Mouse (Mus musculus) adrenal gland, postnatal 14 days (tissue): ENCODE measurements around the gene AA467197. TPM values are rescaled to one million over a fixed set of nuclear protein-coding genes. Genes with fewer than 3 reads are reported as not detected.

ENCODE experiments used
- DNase-seq: peaks from one replicate; pipeline ENCODE4 v3.0.0; 2021; ENCODE audit warnings: mixed read lengths
- long read RNA-seq, 2 experiments: library from polyadenylated mRNA; stranded (forward); transcript quantifications; one replicate each; pipeline ENCODE4 v2.0.0; 2021
- total RNA-seq: library from RNA; stranded (reverse); gene quantifications from 2 replicates; pipeline ENCODE4 v1.2.3, GENCODE M21; 2021

AA467197 gene
- 0.48 and 0.83 TPM in 2 replicates for total RNA-seq
- long read RNA-seq, experiment 1: 0 reads
- long read RNA-seq, experiment 2, partial matches to known transcripts: 1 of 1 reads
- long read RNA-seq, experiment 2, other reads (novel, unspliced or antisense): 0 of 1 reads

DNA sequence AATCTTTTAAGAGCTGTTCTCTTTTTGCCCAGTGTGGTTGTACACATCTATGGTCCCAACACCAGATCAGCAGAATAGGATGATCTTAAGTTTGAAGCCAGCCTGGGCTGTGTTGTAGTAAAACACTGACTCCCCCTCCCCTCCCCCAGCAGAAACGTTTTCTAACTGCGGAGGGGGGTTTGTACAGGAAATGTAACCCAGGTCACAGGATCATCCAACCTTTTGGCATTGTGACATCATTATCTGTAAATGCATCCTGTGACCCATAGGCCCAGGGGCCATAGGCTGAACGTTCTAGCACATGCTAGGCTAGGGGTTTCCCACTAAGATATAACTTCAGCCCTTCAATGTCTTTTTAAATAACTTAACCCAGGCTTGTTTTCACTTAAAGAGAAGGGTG is at the start of gene AA467197:
Gene AA467197, plus strand, starts transcription at position 301 of the 400 bp plus-strand sequence.
- DNase-seq: no peak

DNA sequence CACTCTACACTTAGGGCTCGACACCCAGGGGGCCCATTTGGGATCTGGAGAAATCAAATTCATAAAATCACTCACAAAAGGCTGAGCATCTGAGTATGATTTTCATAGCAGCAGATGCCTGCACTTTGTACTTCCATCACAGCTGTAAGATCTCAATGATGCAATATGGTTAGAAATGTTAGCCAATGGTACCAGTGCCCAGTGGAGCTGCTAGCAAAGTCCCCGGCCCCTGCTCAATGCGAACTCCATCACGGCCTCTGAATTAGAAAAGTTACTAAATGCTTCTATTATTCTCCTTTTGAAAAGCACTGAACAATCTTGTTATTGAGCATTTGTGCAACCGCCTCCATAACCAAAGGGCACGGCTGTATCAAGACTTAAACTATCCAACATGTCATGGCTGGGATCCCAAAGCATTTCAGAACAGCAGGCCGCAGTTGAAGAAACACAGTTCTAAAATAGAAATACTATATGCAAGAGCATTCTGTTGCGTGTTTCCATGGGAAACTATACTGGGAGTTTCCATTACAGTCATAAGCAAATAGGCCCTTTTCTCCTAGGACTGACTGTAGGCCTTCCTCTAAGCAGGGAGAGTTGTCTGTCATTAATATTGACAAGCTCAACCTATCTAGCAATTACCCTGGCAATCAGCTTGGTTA is 48.8 kb upstream of the AA467197 start:
- DNase-seq: no peak

GRCm38 (mm10) chr2:122590351-122590750 is 46.4 kb upstream of the AA467197 start:
- no peak for DNase-seq

DNA sequence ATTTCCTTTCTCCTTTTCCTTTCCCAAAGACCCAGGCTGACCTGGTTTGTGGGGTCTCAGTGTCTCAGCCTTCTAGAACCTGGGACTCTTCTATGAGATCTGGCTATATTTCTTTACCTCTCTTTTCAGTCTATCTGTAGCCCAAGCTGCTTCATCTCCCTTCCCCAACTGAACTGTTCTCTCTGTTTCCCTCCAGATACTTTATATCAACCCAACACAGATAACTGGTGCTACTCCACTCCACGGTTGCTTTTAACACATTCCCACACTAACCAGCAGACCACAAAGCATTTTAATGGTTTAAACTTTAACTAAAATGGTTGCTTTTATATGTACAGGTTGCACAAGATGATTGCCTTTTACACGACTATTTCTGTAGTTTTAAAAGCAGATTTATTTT is 45.6 kb upstream of the AA467197 start:
- no peak for DNase-seq

- DNase-seq: no peak
Observed at GRCm38 (mm10) chr2:122595461-122595860, 41.3 kb upstream of the AA467197 start.

DNA sequence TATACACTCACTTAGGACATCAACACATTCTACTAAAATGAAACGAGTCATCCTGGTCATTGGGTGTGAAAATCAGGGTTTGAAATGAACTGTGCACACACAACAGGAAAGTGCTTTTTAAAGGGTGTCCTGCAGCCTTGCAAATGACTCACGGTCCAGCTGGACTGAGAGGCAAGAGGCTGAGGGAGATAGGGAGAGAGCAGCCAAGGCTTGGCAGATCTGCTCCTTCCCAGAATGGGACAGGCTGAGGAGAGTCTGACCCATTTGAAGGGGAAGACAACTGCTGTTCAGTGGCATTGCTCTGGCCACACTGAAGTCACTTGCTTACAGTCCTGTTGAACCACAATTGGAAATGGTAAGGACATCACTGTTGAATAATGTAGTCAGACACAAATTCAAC is 37.0 kb upstream of the AA467197 start:
- DNase-seq: no peak

- no peak for DNase-seq
Observed at GRCm38 (mm10) chr2:122601354-122601753, 35.4 kb upstream of the AA467197 start.

- no peak for DNase-seq
Observed at GRCm38 (mm10) chr2:122605829-122606228, 31.0 kb upstream of the AA467197 start.

- DNase-seq: no peak
Observed at GRCm38 (mm10) chr2:122608820-122609219, 28.0 kb upstream of the AA467197 start.

DNA sequence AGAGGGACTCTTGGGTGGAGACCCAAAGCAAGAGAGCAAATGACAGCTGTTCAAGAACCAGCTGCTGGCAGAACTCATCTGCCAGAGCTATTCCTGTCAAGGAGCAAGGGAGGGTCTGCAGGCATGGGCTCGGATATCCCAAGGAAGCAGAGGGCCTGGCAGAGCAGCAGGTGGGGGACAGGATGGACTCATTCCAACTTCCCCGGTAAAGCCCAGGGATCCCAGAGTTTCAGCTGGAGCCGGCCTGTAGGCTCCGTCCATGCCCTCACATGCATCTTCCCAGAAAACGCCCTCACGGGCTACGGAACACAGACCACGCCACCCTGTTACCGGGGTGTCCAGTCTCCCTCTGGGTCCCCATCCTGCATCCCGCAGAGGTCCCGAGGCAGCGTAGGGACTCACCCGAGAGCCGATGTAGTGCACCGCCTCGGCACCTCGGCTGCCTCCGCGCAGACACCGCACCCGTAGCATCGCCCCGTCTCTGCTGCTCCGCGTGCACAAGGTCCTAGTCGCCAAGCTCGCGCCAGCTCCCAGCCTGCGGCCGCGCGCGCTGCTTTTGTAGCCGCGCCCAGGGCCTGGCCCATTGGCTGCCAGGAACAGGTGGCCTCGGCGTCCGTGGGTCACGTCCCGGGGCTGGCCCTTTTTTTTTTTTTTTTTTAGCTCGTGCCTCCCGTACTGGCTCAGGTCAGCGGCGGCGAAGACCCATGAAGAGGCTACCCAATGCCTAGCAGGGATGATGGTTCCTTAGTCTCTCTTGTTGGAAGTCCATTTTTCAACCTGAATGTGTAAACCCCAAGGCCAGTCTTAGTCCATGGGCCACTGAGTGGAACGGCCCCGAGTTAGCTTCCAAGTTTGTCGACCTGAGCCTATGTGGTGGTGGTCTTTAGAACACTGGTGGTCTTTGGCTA is 25.8 kb upstream of the AA467197 start, which contains the start of gene Gatm:
Gene Gatm, minus strand, starts transcription at position 558 of the 908 bp plus-strand sequence.
- DNase-seq: peak; percentile 86

GRCm38 (mm10) chr2:122611654-122611973 is 25.2 kb upstream of the AA467197 start:
- no peak for DNase-seq

DNA sequence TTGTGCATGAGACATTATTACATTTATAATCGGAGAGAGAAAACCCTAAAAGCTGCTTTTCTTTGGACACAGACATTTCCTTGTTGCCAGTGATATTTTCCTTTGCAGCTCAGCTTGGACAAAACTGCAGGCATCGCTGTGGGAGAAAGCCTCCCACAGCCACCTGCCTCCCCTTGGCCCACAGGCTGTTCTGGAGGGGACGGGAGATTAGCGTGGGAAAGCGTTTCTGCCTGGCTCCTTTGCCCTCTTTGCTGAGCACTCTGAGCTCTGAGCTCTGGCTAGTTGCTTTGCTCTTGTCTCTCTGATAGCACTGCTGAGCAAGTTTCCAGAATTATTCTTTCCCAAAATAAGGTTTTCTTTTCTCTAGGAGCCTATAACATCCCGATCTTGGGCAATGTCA is 20.5 kb upstream of the AA467197 start:
- no peak for DNase-seq

DNA sequence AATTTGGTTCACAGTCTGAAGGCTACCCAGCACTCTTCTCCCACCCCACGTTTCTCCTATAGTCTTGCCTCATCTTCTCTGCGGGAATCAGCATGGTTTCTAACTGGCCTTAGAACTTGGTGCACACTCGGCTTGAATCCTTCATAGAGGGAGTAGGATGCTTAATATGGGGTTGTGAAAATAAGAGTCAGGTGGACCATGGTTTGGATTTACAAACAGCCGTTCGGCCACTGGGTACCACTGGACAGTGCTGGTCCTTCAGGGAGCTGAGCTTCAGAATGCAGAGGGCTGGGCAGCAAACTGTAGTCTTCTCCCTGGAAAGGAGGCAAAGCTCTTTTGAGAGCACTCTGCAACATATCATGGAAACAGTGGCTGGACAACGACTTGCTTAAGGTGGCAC is 19.0 kb upstream of the AA467197 start:
- DNase-seq: no peak

- no peak for DNase-seq
Observed at GRCm38 (mm10) chr2:122618719-122619118, 18.1 kb upstream of the AA467197 start.

GRCm38 (mm10) chr2:122621337-122622110 is 15.3 kb upstream of the AA467197 start:
- no peak for DNase-seq

DNA sequence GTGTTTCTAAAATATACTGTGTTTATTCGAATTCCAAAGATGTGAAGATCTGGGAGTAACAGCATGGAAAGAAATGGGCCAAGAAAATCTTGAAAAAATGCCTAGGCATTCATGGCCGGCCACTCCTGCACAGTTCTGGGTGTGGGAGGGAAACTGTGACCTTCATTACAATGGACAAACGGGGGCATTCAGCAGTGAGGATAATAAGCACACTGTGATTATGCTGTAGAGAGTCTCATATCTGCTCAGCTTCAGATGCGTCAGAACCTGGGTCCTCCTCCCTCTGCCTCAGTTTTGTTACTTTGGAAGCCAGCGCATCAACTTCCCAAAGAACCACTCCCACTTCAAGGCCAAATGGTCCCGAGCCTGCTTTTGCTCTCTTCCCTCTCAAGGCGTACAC is 10.9 kb upstream of the AA467197 start:
- DNase-seq: no peak

DNA sequence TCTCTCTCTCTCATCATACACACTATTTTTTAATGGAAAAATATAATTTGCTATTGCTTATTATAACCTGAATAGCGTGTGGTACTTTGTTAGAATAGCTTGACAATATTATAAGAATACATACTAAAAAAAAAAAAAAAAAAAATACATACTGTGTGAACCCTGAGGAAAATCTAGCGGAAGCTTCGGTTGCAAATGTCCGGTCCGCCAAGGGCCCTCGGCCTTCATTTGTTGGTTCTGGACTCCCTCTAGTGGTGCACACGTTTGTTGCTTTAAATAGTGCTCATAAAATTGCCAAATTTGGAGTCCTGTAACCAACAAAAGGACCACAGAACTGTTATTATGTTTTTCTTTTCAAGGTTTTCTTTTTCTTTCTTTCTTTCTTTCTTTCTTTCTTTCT is 7.8 kb upstream of the AA467197 start:
- peak; percentile 87 for DNase-seq

- no peak for DNase-seq
Observed at GRCm38 (mm10) chr2:122629871-122630270, 6.9 kb upstream of the AA467197 start.

DNA sequence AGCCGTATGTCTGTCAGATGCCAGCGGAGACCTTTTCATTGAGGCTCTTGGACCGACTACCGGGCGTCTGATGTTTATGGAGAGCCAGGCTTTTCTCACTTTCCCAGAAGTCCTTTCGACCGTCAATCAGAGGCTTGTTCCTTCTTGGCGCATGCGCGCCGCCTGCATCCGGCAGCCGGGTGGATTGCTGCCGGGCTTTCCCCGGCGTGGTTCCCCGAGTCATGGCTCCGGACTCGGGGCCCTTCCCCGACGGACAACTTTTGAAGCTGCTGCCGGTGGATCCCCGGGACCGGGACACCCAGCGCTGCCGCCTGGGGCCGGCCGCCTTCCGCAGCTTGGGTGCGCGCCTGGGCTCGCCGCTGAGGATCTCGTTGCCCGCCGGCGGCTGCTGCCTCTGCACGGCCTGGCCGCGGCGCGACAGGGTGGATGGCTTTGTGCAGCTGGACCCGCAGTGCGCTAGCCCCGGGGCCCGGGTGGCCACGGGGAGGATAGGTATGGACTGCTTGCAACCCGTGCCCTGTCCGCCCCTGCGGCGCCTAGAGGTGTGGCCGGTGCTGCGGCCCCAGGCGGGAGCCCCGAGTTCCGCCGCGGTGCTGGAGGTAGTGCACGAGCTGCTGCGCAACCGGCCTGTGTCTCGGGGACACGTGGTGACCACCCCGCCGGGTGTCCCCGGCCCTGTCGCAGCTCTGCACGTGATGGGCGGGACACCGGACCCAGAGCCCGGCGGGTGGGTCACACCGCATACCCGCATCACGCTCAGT is 6.1 kb upstream of the AA467197 start:
- DNase-seq: peak; percentile 94

GRCm38 (mm10) chr2:122631226-122631801 is 5.5 kb upstream of the AA467197 start:
- peak; percentile 76 for DNase-seq

GRCm38 (mm10) chr2:122637526-122637997 is 776 bp downstream of the AA467197 start:
- DNase-seq: peak; percentile 88
